Mouse (Mus musculus) embryonic stem cell, embryonic (primary cell): ENCODE measurements at regions not wholly inside any gene's neighbourhood (a gene's known extent, or its start where the extent isn't known, plus 50 kb on each side); places are given as distances from the start of the nearest gene placed in this dataset.

Experiments used
- CTCF ChIA-PET, 4 experiments: fragments of 300-600 bp in 2 of 4; fragments of 350-600 bp in 2 of 4; sonication (Branson Sonifier 250); formaldehyde crosslinking; loops; one replicate each; lab custom pipeline; 2022; ENCODE audit warnings: inconsistent platforms in 2 of 4; lab: Charles Lee
- POLR2A ChIA-PET, 4 experiments: fragments of 300-600 bp in 2 of 4; fragments of 350-600 bp in 2 of 4; sonication (Branson Sonifier 250); formaldehyde crosslinking; loops; one replicate each; lab custom pipeline; 2022; ENCODE audit warnings: antibody characterized with exemption in 4 of 4, inconsistent platforms in 1 of 4; lab: Charles Lee

DNA sequence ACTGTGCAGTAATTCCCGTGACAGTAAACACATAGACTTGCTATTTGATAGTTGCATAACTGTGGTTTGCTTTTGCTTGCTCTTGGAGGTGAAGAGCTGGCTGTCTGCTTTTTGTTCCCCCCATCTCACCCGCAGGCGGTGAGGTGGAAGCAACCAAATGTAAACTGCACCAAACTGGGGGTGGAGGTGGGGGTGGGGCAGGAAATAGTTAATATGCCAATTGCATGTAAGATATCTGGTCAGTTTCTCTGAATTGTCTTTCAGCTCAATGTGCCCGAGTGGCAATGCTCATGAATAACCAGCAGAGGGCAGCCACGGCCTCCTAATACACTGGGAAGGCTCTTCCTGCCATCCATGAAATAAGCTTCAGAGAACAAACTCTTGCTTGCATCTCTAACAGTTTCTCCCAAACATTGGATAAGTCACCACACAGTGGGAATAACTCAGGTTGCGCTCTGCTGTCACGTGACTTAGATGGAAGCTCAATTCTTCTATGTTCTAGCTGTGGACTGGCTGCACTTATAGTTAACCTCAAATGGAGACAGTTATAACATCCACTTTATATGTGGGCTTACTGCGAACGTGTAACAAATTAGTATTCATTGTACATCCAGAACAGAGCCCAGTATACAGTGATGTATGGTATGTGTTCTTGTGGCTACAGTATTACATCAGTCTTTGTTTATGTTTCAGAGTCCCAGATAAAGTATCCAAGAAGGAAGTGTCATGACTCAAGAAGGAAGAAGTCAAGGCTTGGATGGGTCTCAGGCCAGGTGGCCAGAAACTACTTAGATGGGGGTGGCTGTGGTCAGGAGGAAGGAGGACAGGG is 62.0 kb upstream of the Egflam start:
- CTCF ChIA-PET: interaction anchor here (0.5 to 2.9 kb wide), 80 partner anchors 8 to 1147 kb away, joined by 3 to 33 read pairs (median 3); partner anchors contain the start of gene Gdnf (in 1 of the 4)

DNA sequence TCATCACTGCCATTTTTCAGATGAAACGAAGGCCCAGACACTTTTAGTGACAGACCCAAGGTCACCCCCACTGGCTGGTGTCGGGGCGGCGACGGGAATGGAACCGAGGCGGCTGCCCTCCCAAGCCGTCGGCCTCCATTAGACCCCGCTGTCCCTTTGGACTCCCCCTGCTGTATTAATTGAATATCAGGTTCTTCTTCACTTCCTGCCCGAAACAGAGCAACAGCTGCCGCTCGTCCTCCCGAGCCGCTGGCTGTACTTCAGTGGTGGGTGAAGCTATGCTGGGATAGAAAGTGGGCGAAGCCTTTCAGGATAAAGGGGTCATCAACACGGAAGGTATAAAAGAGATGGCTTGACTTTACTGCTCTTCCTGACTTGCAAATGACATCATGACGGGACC is 64.4 kb upstream of the Egflam start:
- CTCF ChIA-PET: interaction anchor here in 1 of 4 experiments (0.8 kb wide), 1 partner anchor 21 kb away, joined by 5 read pairs; no protein-coding TSS in a partner anchor
- POLR2A ChIA-PET: no interaction called here

More for the DNA sequence above, 62.0 kb upstream of the Egflam start:
- POLR2A ChIA-PET: interaction anchor here in 2 of 4 experiments (0.9 to 1.9 kb wide), 3 partner anchors 20 to 356 kb away, joined by 4 to 5 read pairs (median 5); no protein-coding TSS in a partner anchor

DNA sequence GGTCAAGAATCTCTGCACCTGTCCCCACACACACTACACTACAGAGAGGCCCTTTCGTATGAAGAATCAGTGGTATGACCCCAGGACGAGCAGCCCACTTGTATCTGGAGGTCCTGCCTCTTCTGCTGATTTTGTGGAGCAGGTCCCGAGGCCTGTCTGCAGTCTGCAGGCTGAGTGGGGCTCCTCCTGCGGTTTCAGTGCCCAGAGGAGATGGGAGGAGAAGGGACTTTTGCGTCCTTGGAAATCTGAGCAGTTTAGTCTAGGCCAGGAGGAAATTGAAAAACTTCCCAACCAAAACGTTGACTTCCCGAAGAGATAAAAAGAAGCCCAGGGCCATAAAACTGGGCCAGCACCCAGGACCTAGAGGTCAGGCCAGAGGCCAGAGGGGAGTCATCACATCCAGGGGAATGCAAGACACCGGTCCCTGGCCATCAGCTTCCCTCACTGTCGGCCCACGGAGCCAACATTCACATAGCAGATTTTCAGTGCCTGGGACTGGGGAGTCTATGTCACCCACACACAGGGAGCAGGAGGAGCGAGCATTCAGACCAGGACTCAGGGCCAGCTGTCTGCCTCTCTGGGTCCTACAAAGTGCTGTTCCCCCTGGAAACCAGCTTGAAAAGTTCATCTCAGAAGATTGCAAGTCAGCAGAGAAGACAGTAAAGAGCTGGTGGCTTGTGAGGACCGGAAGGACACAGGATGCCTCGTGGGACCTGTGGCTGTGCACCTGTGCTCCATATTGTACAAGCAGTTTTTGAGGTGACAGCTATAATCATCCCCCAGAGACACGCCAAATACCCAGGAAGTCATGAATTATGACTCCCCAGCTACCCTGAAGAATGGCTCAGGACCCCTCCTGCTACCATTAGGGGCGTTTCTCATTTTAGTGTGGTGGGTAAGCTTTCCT is 65.5 kb upstream of the Egflam start:
- CTCF ChIA-PET: interaction anchor here in 1 of 4 experiments (0.5 to 0.6 kb wide), 2 partner anchors 18 to 61 kb away, joined by 3 to 15 read pairs; no protein-coding TSS in a partner anchor

DNA sequence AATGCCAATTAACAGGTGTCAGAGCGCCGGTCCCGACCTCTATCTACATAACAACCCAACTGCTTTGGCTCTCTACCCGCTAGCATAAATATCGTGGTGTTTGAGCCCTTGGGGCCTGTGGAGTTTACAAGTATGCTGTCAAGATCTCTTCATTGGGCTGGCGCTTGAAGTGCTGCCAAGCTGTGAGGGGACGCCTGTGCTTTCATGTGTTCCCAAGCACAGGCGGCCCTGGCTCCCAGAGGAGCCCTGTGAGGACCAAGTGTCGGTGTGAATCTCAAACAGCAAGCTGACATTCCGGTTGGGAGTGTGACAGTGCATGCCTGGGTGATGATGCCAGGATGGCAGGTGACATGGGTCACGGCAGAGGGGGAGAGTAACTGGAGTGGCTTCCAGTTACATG is 82.0 kb upstream of the Egflam start:
- POLR2A ChIA-PET: interaction anchor here in 2 of 4 experiments (1.2 to 1.4 kb wide), 3 partner anchors 20 to 51 kb away, joined by 3 to 5 read pairs (median 3); no protein-coding TSS in a partner anchor
- CTCF ChIA-PET: interaction anchor here in 3 of 4 experiments (0.6 to 1.3 kb wide), 3 partner anchors 20 to 410 kb away, joined by 6 to 7 read pairs (median 6); no protein-coding TSS in a partner anchor

More for the DNA sequence above, 65.5 kb upstream of the Egflam start:
- POLR2A ChIA-PET: no interaction called here

DNA sequence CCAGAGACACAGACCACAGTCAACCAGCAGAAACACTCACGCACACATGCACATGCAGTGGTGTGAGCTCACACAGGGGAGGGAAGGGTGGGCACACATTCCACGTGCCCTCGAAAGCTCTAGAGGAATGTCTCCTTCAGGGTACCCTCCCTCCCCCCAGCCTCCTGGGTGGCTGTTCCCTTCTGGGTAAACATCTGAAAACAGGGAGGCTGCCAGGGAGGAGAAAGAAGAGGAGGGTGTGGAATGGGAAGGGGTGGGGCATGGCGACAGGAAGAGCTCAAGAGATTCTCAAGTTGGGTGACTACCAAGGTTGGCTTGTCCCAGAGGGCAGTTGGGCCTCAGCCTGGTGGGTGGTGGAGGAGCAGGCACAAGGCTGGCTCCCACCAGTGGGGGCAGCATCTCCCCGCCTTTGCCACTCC is 82.6 kb upstream of the Egflam start:
- ChIA-PET CTCF (interaction anchor here in 3 of 4 experiments (0.6 to 1.2 kb wide), 3 partner anchors 21 to 409 kb away, joined by 3 to 7 read pairs (median 6); no protein-coding TSS in a partner anchor), POLR2A (interaction anchor here in 2 of 4 experiments (1.2 to 1.4 kb wide), 3 partner anchors 21 to 50 kb away, joined by 3 to 5 read pairs (median 3); no protein-coding TSS in a partner anchor)

DNA sequence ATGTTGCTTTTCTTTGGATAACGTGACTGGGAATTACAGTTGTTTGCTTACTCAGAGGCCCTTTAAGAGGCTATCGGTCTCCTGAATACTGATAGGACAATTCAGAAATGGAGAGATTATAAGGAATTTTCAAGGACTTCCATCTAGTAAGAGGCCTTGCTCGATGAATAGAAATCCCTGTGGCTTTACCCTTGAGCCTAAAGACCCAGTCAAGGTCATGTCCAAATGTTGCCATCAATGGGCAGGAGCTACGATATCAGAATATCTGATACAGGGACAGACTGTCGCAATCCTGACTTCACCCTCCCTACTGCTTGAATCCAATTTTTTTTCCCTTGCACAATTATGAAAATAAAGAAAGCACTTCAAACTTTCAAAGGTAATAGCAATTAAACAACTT is 85.5 kb upstream of the Egflam start:
- ChIA-PET POLR2A (no interaction called here), CTCF (interaction anchor here in 1 of 4 experiments (0.5 kb wide), 1 partner anchor 21 kb away, joined by 5 read pairs; no protein-coding TSS in a partner anchor)

DNA sequence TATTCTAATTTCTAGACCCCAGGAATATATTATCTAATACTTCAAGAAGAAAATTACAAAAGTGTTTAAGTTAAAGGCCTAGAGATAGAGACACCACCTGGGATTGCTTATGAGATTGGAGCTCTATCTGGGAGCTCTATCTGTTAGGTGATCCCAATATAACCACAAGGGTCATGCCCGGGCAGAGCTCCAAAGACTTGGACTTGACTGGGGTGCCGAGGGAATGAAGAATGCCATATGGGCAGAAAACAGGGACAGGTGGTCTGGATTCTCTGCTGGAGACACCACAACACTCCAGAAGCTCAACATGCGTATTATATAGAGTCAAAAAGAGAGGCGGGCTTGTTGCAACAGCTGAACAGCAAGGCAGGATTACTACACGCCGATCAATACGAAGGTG is 92.9 kb upstream of the Egflam start:
- POLR2A ChIA-PET: no interaction called here
- CTCF ChIA-PET: interaction anchor here in 1 of 4 experiments (0.5 kb wide), 1 partner anchor 597 kb away, joined by 3 read pairs; no protein-coding TSS in a partner anchor

DNA sequence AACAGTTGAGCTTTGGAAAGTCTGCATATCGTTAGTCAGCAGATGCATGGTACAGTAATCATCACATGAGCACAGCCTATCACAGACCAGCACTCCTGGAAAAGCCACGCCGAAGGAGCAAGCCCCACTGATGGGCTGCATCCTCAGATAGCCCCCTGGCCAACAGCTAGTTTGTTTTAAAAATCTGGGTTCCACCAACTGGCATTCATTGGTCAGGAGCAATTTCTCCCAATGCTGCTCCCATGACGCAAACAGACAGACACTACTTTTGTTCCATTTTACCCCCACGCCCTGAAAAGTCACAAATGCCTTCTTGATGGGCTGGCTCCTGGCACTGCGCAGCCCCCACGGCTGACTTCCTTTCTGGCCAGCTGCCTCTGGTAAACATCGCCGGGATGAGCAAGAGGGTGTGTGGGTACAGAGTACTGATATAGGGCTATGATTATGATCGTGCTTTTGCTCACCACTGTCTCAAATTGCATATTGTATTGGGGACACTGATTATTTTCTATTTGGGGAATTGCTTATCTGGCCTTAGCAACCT is 95.0 kb upstream of the Egflam start:
- ChIA-PET POLR2A (no interaction called here), CTCF (interaction anchor here in 1 of 4 experiments (1.4 kb wide), 1 partner anchor 33 kb away, joined by 4 read pairs; no protein-coding TSS in a partner anchor)

DNA sequence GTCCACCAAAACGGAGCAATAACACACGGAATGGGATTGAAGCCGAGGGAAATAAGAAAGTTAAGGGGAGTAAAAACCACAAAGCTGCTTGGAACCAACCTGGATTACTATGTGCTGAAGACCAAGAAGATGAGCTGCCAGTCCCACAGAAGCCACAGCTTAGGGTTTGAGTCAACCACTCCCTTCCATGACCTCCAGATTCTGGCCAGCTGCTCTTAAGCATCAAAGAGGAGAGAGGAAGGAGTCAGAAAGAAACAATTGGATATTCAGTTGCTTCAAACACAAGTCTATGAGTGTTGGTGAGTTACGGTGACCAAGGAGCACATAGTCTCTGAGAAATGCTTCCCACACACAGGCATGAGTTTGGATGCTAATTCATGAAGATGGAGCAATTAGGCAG is 99.7 kb upstream of the Egflam start:
- ChIA-PET POLR2A (no interaction called here), CTCF (no interaction called here)

DNA sequence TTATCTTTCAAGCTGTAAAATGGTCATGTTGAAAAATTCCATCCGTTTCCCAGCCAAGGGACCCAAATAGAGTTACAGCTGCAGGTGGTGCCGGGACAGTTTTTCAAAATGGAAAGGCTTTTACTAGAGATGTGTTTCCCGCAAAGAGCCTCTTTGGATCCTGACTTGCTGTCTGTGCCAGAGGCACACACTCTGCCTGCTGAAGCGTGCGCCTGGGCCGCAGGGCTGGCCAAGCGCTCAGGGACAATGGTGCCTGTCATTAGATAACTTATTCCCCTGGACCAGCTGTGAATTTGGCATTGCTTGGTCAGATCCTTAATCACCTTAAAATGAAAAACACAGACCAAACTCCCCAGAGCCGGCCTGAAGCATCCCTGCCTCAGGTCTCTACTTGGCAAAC is 110.3 kb upstream of the Egflam start:
- ChIA-PET CTCF (interaction anchor here in 1 of 4 experiments (1.2 kb wide), 1 partner anchor 65 kb away, joined by 4 read pairs; no protein-coding TSS in a partner anchor), POLR2A (no interaction called here)

GRCm38 (mm10) chr15:7514743-7515273 is 116.6 kb upstream of the Egflam start:
- POLR2A ChIA-PET: no interaction called here
- CTCF ChIA-PET: no interaction called here

DNA sequence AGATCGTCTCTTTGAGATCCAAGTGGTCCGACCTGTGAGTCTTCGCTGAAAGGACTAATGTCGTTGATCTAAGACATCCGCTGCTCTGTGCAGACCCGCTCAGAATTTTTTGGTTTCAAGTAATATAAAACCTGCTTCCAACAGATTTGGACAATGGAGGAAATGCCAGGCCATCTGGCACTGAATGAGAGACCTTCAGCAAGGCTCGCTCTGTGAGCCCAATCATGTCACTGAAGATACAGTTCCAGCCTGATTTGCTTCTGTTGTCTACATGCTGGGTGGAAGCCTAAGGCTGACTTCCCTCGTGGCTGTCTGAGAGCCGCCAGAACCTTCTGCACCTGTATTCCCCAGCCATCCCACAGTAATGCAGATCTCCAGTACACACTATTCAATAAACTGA is 123.4 kb upstream of the Egflam start:
- POLR2A ChIA-PET: no interaction called here
- CTCF ChIA-PET: no interaction called here

GRCm38 (mm10) chr15:7522902-7523786 is 124.9 kb upstream of the Egflam start:
- CTCF ChIA-PET: no interaction called here
- POLR2A ChIA-PET: no interaction called here

DNA sequence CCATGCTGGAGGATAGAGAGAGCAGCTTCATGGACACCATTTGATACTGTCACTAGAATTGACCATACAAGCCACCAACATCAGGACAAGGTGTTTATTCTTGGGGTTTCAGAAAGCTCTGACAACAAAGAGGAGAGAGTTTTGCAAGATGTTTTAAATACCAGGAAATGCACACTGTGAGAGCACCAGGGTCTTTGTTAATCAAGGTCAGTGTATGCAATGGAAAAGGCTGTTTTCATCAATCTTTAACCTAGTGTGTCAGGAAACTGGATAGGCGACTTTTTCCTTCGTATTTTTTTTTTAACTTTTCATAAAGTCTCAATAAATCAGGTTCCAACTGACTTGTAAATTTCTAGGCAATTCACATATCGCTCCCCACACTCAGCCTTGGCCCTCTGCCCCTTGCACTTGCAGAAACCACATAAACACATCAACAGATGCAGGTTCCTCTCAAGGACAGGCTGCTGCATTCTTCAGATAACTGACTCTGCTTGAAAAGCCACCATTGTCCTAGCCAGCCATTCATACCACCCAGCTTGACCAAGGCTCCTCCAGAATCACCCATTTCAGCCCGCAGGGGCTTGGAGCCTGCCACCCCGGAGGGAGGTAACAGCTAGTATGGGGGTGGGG is 132.9 kb upstream of the Egflam start:
- ChIA-PET CTCF (interaction anchor here in 1 of 4 experiments (0.8 kb wide), 1 partner anchor 73 kb away, joined by 3 read pairs; no protein-coding TSS in a partner anchor), POLR2A (interaction anchor here in 1 of 4 experiments (1.1 kb wide), 1 partner anchor 50 kb away, joined by 3 read pairs; no protein-coding TSS in a partner anchor)

GRCm38 (mm10) chr15:7537858-7538257 is 139.7 kb upstream of the Egflam start:
- POLR2A ChIA-PET: interaction anchor here in 1 of 4 experiments (0.7 kb wide), 1 partner anchor 17 kb away, joined by 3 read pairs; no protein-coding TSS in a partner anchor

DNA sequence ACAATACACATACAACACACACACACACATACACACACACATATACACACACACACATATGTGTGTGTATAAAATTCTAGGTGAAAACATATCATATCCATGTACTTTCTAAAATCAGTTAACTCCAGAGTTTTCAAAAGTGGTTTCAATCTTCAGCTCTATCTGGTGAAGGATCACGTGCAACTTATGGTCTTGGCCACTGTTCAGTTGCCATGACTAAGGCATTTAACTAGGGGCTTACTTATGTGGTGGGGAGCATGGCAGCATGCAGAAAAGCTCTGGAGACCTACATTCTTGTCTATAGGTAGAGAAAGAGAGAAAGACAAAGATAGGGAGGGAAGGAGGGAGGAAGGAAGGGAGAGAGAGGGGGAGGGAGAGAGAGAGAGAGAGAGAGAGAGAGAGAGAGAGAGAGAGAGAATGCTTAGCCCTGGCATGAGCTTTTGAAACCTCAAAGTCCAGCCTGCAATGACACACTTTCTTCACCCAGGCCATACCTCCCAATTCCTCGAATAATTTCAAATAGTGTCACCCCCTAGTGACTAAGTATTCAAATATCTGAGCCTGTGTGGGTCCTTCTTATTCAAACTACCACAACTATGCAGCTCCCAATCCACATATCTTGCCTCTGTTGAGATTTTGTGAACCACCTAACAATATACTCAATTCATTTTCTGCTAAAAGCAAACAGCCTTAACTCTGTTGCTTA is 155.1 kb upstream of the Egflam start:
- CTCF ChIA-PET: interaction anchor here in 1 of 4 experiments (0.6 kb wide), 1 partner anchor 274 kb away, joined by 11 read pairs; no protein-coding TSS in a partner anchor
- POLR2A ChIA-PET: no interaction called here

More at GRCm38 (mm10) chr15:7537858-7538257, 139.7 kb upstream of the Egflam start:
- CTCF ChIA-PET: no interaction called here
